Mouse (Mus musculus): Measurements from ENCODE around the gene Nup88. TPM values are rescaled to one million over a fixed set of nuclear protein-coding genes. Genes with fewer than 3 reads are reported as not detected.

Gene Nup88
- polyA plus RNA-seq, 1 experiment = 18.3 TPM

DNA sequence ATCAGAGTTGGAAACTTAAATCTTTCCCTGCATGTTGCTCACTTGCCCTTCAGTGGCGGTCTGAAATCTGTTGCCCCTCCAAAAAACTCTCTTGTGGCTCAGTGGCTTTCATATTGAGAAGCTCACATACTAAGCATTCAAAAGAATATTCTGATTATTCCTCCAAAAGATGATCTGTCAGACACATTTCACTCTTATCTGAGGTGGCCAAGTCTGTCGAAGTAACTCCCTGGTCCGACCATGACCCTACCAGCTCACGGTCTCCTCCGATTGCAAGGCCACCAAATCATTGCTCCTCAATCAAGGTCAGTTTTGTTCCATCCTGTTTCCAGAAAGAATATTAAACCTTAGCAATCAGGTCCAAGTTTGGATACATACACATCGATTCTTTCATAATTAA, 37.3 kb upstream of the Nup88 start:
- H3K4me3 ChIP-seq (ENCODE audit: extremely low read depth, insufficient read depth, insufficient read length) = no peak overlapping the region
- no peak overlapping the region for H3K27ac ChIP-seq (ENCODE audit: insufficient read depth, low read length)
- DNase-seq (ENCODE audit: low read depth in 1 of 2, low spot score in 2 of 2) = no peak
- WGBS = 94% methylated on average over 6 of the region's 6 CpGs
- no peaks in the 10 kb centered on the region for H3K27me3 ChIP-seq (ENCODE audit: control insufficient read depth, insufficient read depth, low read length)
- no peak for TF ChIP-seq POLR2A (IDR thresholded peaks at IDR 0.05; ENCODE audit: low read depth, low read length)
- no peak for TF ChIP-seq CTCF (IDR thresholded peaks at IDR 0.05; ENCODE audit: extremely low read depth, insufficient read depth, insufficient read length, insufficient replicate concordance)
- no peaks in the 10 kb centered on the region; the same call in none of the 2 replicates for H3K4me1 ChIP-seq (ENCODE audit: control insufficient read depth, insufficient read depth, insufficient read length)
- H3K36me3 ChIP-seq (ENCODE audit: control insufficient read depth, insufficient read depth, low read length) = peaks cover 19% of the 10 kb centered on the region

DNA sequence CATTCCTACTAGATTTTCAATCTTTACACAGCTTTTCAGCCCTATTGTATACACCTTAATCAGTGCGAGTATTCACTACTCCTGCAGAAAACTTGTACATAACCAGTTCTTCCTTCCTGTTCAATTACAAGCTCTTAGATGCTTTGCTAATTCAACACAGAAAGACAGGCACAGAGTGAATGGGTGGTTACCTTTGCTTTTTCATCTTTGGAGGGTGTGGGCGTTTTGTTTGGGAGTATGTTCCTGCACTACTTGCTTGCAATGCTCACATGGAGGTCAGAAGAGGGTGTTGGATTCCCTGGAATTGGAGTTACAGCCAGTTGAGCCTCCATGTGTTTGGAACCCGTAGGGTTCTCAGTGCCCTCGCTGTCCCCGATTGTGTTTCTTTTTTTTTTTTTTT, 35.3 kb upstream of the Nup88 start:
- no peaks in the 10 kb centered on the region; the same call in none of the 2 replicates for H3K4me1 ChIP-seq (ENCODE audit: control insufficient read depth, insufficient read depth, insufficient read length)
- no peak overlapping the region for H3K4me3 ChIP-seq (ENCODE audit: extremely low read depth, insufficient read depth, insufficient read length)
- no peak for DNase-seq (ENCODE audit: low read depth in 1 of 2, low spot score in 2 of 2)
- no peaks in the 10 kb centered on the region for H3K27me3 ChIP-seq (ENCODE audit: control insufficient read depth, insufficient read depth, low read length)
- WGBS = 38% methylated on average over 5 of the region's 5 CpGs
- TF ChIP-seq CTCF (IDR thresholded peaks at IDR 0.05; ENCODE audit: extremely low read depth, insufficient read depth, insufficient read length, insufficient replicate concordance) = no peak
- TF ChIP-seq POLR2A (IDR thresholded peaks at IDR 0.05; ENCODE audit: low read depth, low read length) = no peak
- H3K27ac ChIP-seq (ENCODE audit: insufficient read depth, low read length) = no peak overlapping the region
- H3K36me3 ChIP-seq (ENCODE audit: control insufficient read depth, insufficient read depth, low read length) = peaks cover 14% of the 10 kb centered on the region

DNA sequence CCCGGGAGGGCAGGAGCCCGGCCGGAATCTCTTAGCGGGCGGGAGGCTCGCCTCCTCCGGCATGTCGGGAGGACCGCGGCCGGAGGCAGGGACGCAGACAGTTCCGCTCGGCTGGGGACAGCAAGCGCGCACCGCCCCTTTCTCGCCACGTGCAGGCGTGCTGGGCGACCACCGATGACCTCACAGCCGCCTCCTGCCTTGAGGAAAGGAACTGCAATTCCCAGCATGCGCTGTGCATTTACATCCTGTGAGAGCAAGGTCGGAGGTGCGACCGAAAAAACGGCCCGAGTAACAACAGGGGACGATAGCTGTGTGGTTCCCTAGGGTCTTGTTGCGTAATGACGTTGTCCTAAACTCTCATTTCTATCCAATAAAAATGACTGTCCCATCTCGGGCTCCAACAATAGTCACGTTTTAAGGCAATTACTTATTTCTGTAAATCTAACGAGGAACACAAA, 34.6 kb upstream of the Nup88 start, which contains the start of gene Dhx33:
TSS of gene Dhx33 (minus strand) at position 122 of the 458 bp plus-strand sequence.
- Histone ChIP-seq H3K4me3 (ENCODE audit: extremely low read depth, insufficient read depth, insufficient read length) (peak within 1 kb of the TSS; percentile 81), H3K27ac (ENCODE audit: insufficient read depth, low read length) (peak within 1 kb of the TSS; percentile 37), H3K4me1 (ENCODE audit: control insufficient read depth, insufficient read depth, insufficient read length) (no peaks in the 10 kb centered on the region; the same call in none of the 2 replicates), H3K36me3 (ENCODE audit: control insufficient read depth, insufficient read depth, low read length) (peaks cover 11% of the 10 kb centered on the region), H3K27me3 (ENCODE audit: control insufficient read depth, insufficient read depth, low read length) (no peaks in the 10 kb centered on the region)
- DNase-seq (ENCODE audit: low read depth in 1 of 2, low spot score in 2 of 2) = peak; percentile 95 to 98
- TF ChIP-seq CTCF (IDR thresholded peaks at IDR 0.05; ENCODE audit: extremely low read depth, insufficient read depth, insufficient read length, insufficient replicate concordance) (no peak), POLR2A (IDR thresholded peaks at IDR 0.05; ENCODE audit: low read depth, low read length) (no peak; the same call in 1 of the 2 replicates)
- under 1% methylated on average over 35 of the region's 35 CpGs for WGBS

DNA sequence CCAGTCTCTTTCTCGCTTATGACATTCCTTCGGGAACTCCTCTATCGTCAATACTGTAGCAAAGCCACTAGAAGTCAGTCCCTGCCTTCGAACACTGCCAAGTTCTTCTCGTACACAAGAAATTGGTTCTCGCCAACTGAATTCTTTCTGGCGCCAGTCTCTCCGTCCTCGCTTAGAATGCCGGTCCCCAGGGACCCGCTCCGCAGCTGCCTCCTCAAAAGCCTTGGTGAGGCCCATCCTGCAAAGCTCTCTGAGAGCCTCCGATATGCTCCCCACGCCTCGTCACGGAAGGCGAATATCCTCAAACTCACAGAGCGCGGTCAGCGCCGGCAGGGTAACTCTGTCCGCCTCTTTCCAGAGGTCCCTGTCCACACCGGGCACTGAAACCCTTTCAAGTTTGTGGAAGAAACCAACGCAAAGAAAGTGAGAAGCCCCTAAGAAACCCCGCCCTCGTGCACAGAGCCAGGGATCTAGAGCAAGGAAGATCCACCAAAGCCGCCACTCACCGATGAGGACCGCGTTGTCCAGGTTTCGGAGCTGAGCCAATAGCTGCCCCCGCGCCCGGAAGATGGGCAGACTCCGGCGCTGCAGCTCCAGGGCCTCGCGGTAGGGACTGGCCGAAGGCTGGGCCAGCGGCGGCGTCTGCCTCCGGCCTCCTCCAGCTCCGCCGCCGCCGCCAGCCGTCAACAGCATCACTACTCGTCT, 34.0 kb upstream of the Nup88 start:
- Histone ChIP-seq H3K27ac (ENCODE audit: insufficient read depth, low read length) (peak overlapping the region; percentile 37), H3K4me1 (ENCODE audit: control insufficient read depth, insufficient read depth, insufficient read length) (no peaks in the 10 kb centered on the region; the same call in none of the 2 replicates), H3K4me3 (ENCODE audit: extremely low read depth, insufficient read depth, insufficient read length) (peak overlapping the region; percentile 81), H3K27me3 (ENCODE audit: control insufficient read depth, insufficient read depth, low read length) (no peaks in the 10 kb centered on the region), H3K36me3 (ENCODE audit: control insufficient read depth, insufficient read depth, low read length) (peaks cover 11% of the 10 kb centered on the region)
- WGBS = under 1% methylated on average over 49 of the region's 49 CpGs
- DNase-seq (ENCODE audit: low read depth in 1 of 2, low spot score in 2 of 2) = no peak
- TF ChIP-seq POLR2A (IDR thresholded peaks at IDR 0.05; ENCODE audit: low read depth, low read length) (no peak), CTCF (IDR thresholded peaks at IDR 0.05; ENCODE audit: extremely low read depth, insufficient read depth, insufficient read length, insufficient replicate concordance) (no peak)

GRCm38 (mm10) chr11:71001167-71001566, 31.4 kb upstream of the Nup88 start:
- peaks cover 14% of the 10 kb centered on the region for H3K36me3 ChIP-seq (ENCODE audit: control insufficient read depth, insufficient read depth, low read length)
- no peaks in the 10 kb centered on the region; the same call in none of the 2 replicates for H3K4me1 ChIP-seq (ENCODE audit: control insufficient read depth, insufficient read depth, insufficient read length)
- TF ChIP-seq CTCF (IDR thresholded peaks at IDR 0.05; ENCODE audit: extremely low read depth, insufficient read depth, insufficient read length, insufficient replicate concordance) = no peak
- TF ChIP-seq POLR2A (IDR thresholded peaks at IDR 0.05; ENCODE audit: low read depth, low read length) = no peak
- DNase-seq (ENCODE audit: low read depth in 1 of 2, low spot score in 2 of 2) = no peak
- H3K27ac ChIP-seq (ENCODE audit: insufficient read depth, low read length) = no peak overlapping the region
- 90% methylated on average over 4 of the region's 4 CpGs for WGBS
- H3K27me3 ChIP-seq (ENCODE audit: control insufficient read depth, insufficient read depth, low read length) = no peaks in the 10 kb centered on the region
- no peak overlapping the region for H3K4me3 ChIP-seq (ENCODE audit: extremely low read depth, insufficient read depth, insufficient read length)

DNA sequence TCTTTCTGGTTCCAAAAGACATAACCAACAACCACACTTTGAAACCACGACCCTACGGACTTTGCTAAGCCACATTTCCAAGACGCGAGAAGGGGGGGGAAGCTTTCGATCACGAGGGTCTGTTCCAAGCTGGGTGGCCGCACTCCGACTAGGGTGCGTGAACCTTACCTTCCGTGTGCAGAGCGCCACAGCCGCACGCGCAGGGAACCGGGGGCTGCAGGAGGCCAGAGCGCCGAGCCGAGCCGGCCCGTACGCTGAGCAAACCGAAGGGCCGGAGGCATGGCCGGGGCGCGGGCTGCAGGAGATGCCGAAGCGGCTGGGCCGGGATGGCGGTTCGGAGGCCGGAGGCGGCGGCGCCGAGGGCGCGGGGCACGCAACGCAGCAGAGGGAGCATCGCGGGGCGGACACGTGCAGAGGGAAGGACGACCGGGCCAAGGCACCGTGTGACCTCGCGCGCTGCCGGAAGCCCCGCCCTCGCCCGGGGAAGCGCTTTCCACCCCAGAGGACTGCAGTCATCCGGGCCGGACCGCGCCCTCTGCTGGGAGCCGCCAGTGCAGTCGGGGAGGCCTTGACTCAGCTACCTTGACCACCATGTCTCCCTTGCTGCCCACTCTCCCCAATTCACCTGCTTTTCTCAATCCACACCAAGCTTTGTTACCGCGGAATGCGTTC, 12.9 kb upstream of the Nup88 start, which contains the start of gene C1qbp:
TSS of gene C1qbp (minus strand) at position 470 of the 672 bp plus-strand sequence.
- Histone ChIP-seq H3K36me3 (ENCODE audit: control insufficient read depth, insufficient read depth, low read length) (peaks cover 25% of the 10 kb centered on the region), H3K27ac (ENCODE audit: insufficient read depth, low read length) (no peak within 1 kb of the TSS), H3K27me3 (ENCODE audit: control insufficient read depth, insufficient read depth, low read length) (no peaks in the 10 kb centered on the region), H3K4me1 (ENCODE audit: control insufficient read depth, insufficient read depth, insufficient read length) (peaks cover 4% of the 10 kb centered on the region), H3K4me3 (ENCODE audit: extremely low read depth, insufficient read depth, insufficient read length) (peak within 1 kb of the TSS; percentile 90)
- DNase-seq (ENCODE audit: low read depth in 1 of 2, low spot score in 2 of 2) = peak; percentile 75 to 92
- under 1% methylated on average over 61 of the region's 64 CpGs for WGBS
- TF ChIP-seq CTCF (IDR thresholded peaks at IDR 0.05; ENCODE audit: extremely low read depth, insufficient read depth, insufficient read length, insufficient replicate concordance) (peak; percentile 99), POLR2A (IDR thresholded peaks at IDR 0.05; ENCODE audit: low read depth, low read length) (peak; percentile 5; the same call in 1 of the 2 replicates)

Data from spleen, adult 2 months (tissue).